Mouse (Mus musculus) limb, embryonic 14.5 days (tissue): ENCODE measurements around the gene Wfdc15a. TPM values are rescaled to one million over a fixed set of nuclear protein-coding genes. Genes with fewer than 3 reads are reported as not detected.

Source experiments
- ATAC-seq: fragments of 200-750 bp; cut with Nextera tagmentation; 2 replicates; pipeline ENCODE4 v1.8.0; 2017; ENCODE audit warnings: low read depth, moderate number of reproducible peaks, moderate TSS enrichment; ENCODE audit not compliant: low FRiP score
- DNase-seq: peaks from one replicate; pipeline ENCODE4 v3.0.0-alpha.2; 2015; ENCODE audit warnings: low spot score
- H3K27ac ChIP-seq: fragments of 300-500 bp; sonication (generic); replicated peaks from 2 replicates; pipeline ENCODE4 v1.5.1; 2014; ENCODE audit warnings: low read depth, mild to moderate bottlenecking, low read length, moderate library complexity, mixed read lengths
- H3K27me3 ChIP-seq: fragments of 300-500 bp; sonication (generic); 2 replicates; pipeline ENCODE4 v1.6.1; 2014; ENCODE audit warnings: low read length, mixed read lengths; ENCODE audit not compliant: control insufficient read depth, insufficient read depth
- H3K36me3 ChIP-seq: fragments of 300-500 bp; sonication (generic); 2 replicates; pipeline ENCODE4 v1.6.1; 2014; ENCODE audit warnings: mild to moderate bottlenecking, low read length, moderate library complexity, mixed read lengths; ENCODE audit not compliant: control insufficient read depth, insufficient read depth
- H3K4me1 ChIP-seq: fragments of 300-500 bp; sonication (generic); 2 replicates; pipeline ENCODE4 v1.6.1; 2014; ENCODE audit warnings: antibody characterized with exemption, low read length, mixed read lengths; ENCODE audit not compliant: control insufficient read depth, insufficient read depth
- H3K4me2 ChIP-seq: fragments of 300-500 bp; sonication (generic); replicated peaks from 2 replicates; pipeline ENCODE4 v1.6.1; 2014; ENCODE audit warnings: low read depth, mild to moderate bottlenecking, low read length, moderate library complexity; ENCODE audit not compliant: severe bottlenecking
- H3K4me3 ChIP-seq: fragments of 300-500 bp; sonication (generic); replicated peaks from 2 replicates; pipeline ENCODE4 v1.5.1; 2014; ENCODE audit warnings: low read length
- H3K9ac ChIP-seq: fragments of 300-500 bp; sonication (generic); 2 replicates; pipeline ENCODE4 v1.6.1; 2014; ENCODE audit warnings: mild to moderate bottlenecking, low read depth, low read length, moderate library complexity; ENCODE audit not compliant: severe bottlenecking
- H3K9me3 ChIP-seq: fragments of 300-500 bp; sonication (generic); 2 replicates; pipeline ENCODE4 v1.6.1; 2016; ENCODE audit warnings: low read length; ENCODE audit not compliant: control insufficient read depth
- POLR2A ChIP-seq: fragments of 200-500 bp; IDR thresholded peaks from 2 replicates; pipeline ENCODE4 v1.8.0; 2012; ENCODE audit warnings: inconsistent platforms, mild to moderate bottlenecking, moderate library complexity, borderline replicate concordance; ENCODE audit not compliant: insufficient read depth, insufficient read length; ENCODE audit errors: extremely low read depth
- WGBS: fragments of 180-500 bp; shearing (Covaris S2); extraction: QIAGEN DNeasy Blood & Tissue Kit; methylation state at CpG from one replicate; pipeline ENCODE4 v1.1.7; 2014; 5-methylcytosine and 5-hydroxymethylcytosine counted together
- polyA plus RNA-seq, 2 experiments: library from polyadenylated mRNA; depleted of rRNA in 1 of 2; stranded (reverse) in 1 of 2; unstranded in 1 of 2; fragments of >200 nt; fragmentation: Nextera tagmentation in 1 of 2; extraction: Ambion mirVana in 1 of 2; gene quantifications; 2 replicates each; pipeline versions ENCODE4 v1.2.1 to v1.2.3; 2012 to 2014

Gene Wfdc15a
- polyA plus RNA-seq, 2 experiments = not detected

GRCm38 (mm10) chr2:164158838-164159237, 41.1 kb downstream of the Wfdc15a start:
- Histone ChIP-seq H3K27ac (no peak overlapping the region), H3K36me3 (peaks cover 5% of the 10 kb centered on the region; the same call in 1 of the 2 replicates), H3K9me3 (no peaks in the 10 kb centered on the region), H3K4me1 (no peaks in the 10 kb centered on the region; the same call in 1 of the 2 replicates), H3K4me3 (no peak overlapping the region), H3K4me2 (no peak overlapping the region), H3K27me3 (no peaks in the 10 kb centered on the region), H3K9ac (no peak overlapping the region)
- WGBS = 79% methylated on average over 2 of the region's 2 CpGs
- no peak for ATAC-seq
- no peak for TF ChIP-seq POLR2A
- no peak for DNase-seq

DNA sequence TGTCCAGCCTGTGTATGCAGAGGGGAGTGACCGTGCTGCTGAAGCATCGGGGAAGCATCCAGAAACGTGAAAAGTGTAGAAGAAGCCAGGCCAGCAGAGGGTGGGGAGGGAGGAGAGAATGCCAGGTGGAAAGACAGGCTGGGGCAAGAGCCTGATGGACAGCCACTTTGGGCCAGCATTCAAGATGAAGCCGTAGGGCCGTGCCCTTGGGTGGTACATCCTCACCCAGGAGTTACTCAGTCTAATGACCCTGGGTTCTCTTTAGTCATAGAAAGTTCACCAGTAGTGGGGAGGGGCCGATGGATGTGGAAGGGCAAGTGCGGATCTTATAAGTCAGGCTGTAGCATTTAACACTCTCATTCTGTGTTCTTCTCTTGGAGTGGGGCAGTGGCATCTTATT, 43.8 kb downstream of the Wfdc15a start:
- Histone ChIP-seq H3K9ac (no peak overlapping the region), H3K4me3 (no peak overlapping the region), H3K4me2 (no peak overlapping the region), H3K4me1 (peaks cover 7% of the 10 kb centered on the region), H3K27me3 (no peaks in the 10 kb centered on the region), H3K36me3 (peaks cover 21% of the 10 kb centered on the region), H3K9me3 (no peaks in the 10 kb centered on the region), H3K27ac (no peak overlapping the region)
- TF ChIP-seq POLR2A = no peak
- WGBS = 87% methylated on average over 7 of the region's 7 CpGs
- no peak for ATAC-seq
- DNase-seq = no peak

DNA sequence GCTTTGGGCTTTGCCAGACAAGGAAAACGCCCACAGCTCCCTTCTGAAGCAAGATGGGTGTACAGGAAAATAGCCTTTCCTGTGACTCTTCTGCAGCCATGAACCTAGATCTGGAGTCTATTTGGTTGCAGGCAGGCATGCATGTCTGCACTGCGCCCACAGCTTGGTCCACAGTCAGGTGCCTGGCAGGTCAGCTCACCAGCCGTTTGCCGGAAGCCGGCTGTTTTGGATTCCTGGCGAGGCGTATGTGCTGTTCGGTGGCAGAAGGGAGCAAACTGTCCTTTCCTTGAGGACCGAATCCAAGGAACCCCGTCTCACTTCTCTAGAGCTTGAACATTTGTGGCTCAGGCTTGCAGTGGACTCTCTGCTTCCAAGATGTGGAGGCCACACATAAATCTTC, 45.9 kb downstream of the Wfdc15a start:
- ATAC-seq (no peak), DNase-seq (no peak)
- Histone ChIP-seq H3K4me2 (no peak overlapping the region), H3K4me1 (peaks cover 24% of the 10 kb centered on the region), H3K9ac (no peak overlapping the region), H3K36me3 (peaks cover 21% of the 10 kb centered on the region), H3K4me3 (no peak overlapping the region), H3K9me3 (no peaks in the 10 kb centered on the region), H3K27me3 (no peaks in the 10 kb centered on the region), H3K27ac (no peak overlapping the region)
- TF ChIP-seq POLR2A = no peak
- WGBS = 88% methylated on average over 10 of the region's 10 CpGs

DNA sequence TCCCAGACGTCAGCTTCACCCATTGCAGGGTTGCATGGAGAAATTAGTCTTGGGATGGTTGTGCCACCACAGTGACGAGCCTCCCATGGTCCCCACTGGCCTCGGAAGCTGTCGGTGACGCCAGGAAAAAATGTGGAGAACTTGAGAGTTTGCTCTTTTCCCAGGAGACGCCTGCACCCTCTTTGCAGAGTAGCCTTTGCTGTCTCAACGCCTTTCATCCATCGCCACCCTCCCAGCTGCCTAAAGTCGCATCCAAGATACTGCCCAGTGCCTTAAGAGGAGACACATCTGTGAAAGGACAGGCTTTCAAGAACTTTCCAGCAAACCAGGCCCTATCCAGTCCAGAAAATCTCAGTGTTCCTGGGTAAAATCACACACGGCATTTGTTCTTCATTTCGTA, 47.6 kb downstream of the Wfdc15a start:
- H3K4me3 ChIP-seq = no peak overlapping the region
- peaks cover 31% of the 10 kb centered on the region for H3K4me1 ChIP-seq
- WGBS = 94% methylated on average over 11 of the region's 11 CpGs
- DNase-seq (no peak), ATAC-seq (no peak)
- peaks cover 21% of the 10 kb centered on the region for H3K36me3 ChIP-seq
- peak overlapping the region; percentile 14; the same call in 1 of the 2 replicates for H3K27ac ChIP-seq
- no peak for TF ChIP-seq POLR2A
- H3K9me3 ChIP-seq = no peaks in the 10 kb centered on the region
- no peak overlapping the region for H3K9ac ChIP-seq
- no peaks in the 10 kb centered on the region for H3K27me3 ChIP-seq
- H3K4me2 ChIP-seq = no peak overlapping the region

GRCm38 (mm10) chr2:164150086-164150760, 49.7 kb downstream of the Wfdc15a start:
- Histone ChIP-seq H3K4me1 (peaks cover 31% of the 10 kb centered on the region), H3K4me3 (no peak overlapping the region), H3K27ac (peak overlapping the region; percentile 79), H3K36me3 (peaks cover 21% of the 10 kb centered on the region), H3K9ac (peak overlapping the region; percentile 36; the same call in 1 of the 2 replicates), H3K27me3 (no peaks in the 10 kb centered on the region), H3K9me3 (no peaks in the 10 kb centered on the region), H3K4me2 (0 out of 2 replicates have a peak overlapping the region, but pooled peaks have one; percentile 21)
- peak; percentile 72 for DNase-seq
- 16% methylated on average over 14 of the region's 14 CpGs for WGBS
- no peak for TF ChIP-seq POLR2A
- peak; percentile 87 for ATAC-seq

Other genes with a start within 250 kb of the Wfdc15a start
- gene Ywhab, start 205.2 kb downstream of the Wfdc15a start, polyA plus RNA-seq (2012; rRNA removed) = 106 and 126 TPM in 2 replicates
- gene Ywhab, start 205.2 kb downstream of the Wfdc15a start, polyA plus RNA-seq (2014; fragmentation: Nextera tagmentation; extraction: Ambion mirVana) = 277 and 283 TPM in 2 replicates
- 2.2 and 3.4 TPM in 2 replicates for gene Pabpc1l, start 174.7 kb downstream of the Wfdc15a start, polyA plus RNA-seq (2012; rRNA removed)
- gene Pabpc1l, start 174.7 kb downstream of the Wfdc15a start, polyA plus RNA-seq (2014; fragmentation: Nextera tagmentation; extraction: Ambion mirVana) = 2.4 and 2.6 TPM in 2 replicates
- 16.1 and 16.8 TPM in 2 replicates for gene Stk4, start 129.8 kb downstream of the Wfdc15a start, polyA plus RNA-seq (2012; rRNA removed)
- gene Stk4, start 129.8 kb downstream of the Wfdc15a start, polyA plus RNA-seq (2014; fragmentation: Nextera tagmentation; extraction: Ambion mirVana) = 23.2 and 25.5 TPM in 2 replicates
- gene Tomm34, start 129.0 kb downstream of the Wfdc15a start, polyA plus RNA-seq (2012; rRNA removed) = 39.1 and 42.9 TPM in 2 replicates
- gene Tomm34, start 129.0 kb downstream of the Wfdc15a start, polyA plus RNA-seq (2014; fragmentation: Nextera tagmentation; extraction: Ambion mirVana) = 50.1 and 53.5 TPM in 2 replicates
- gene Kcns1, start 29.0 kb downstream of the Wfdc15a start, polyA plus RNA-seq (2012; rRNA removed) = 6.8 and 11.2 TPM in 2 replicates
- gene Kcns1, start 29.0 kb downstream of the Wfdc15a start, polyA plus RNA-seq (2014; fragmentation: Nextera tagmentation; extraction: Ambion mirVana) = 2.7 and 3.2 TPM in 2 replicates
- gene Wfdc5, start 17.4 kb downstream of the Wfdc15a start, polyA plus RNA-seq (2012; rRNA removed) = 0.08 TPM in 1 of 2 replicates, not detected in the other
- 0.33 and 0.77 TPM in 2 replicates for gene Wfdc5, start 17.4 kb downstream of the Wfdc15a start, polyA plus RNA-seq (2014; fragmentation: Nextera tagmentation; extraction: Ambion mirVana)
- 0.30 and 0.32 TPM in 2 replicates for gene Wfdc12, start 9.5 kb downstream of the Wfdc15a start, polyA plus RNA-seq (2012; rRNA removed)
- not detected in 2 replicates for gene Wfdc12, start 9.5 kb downstream of the Wfdc15a start, polyA plus RNA-seq (2014; fragmentation: Nextera tagmentation; extraction: Ambion mirVana)
- gene Wfdc15b, start 21.5 kb upstream of the Wfdc15a start, polyA plus RNA-seq (2012; rRNA removed) = not detected in 2 replicates
- gene Wfdc15b, start 21.5 kb upstream of the Wfdc15a start, polyA plus RNA-seq (2014; fragmentation: Nextera tagmentation; extraction: Ambion mirVana) = not detected in 2 replicates
- not detected in 2 replicates for gene Svs2, start 38.3 kb upstream of the Wfdc15a start, polyA plus RNA-seq (2012; rRNA removed)
- gene Svs2, start 38.3 kb upstream of the Wfdc15a start, polyA plus RNA-seq (2014; fragmentation: Nextera tagmentation; extraction: Ambion mirVana) = not detected in 2 replicates
- gene Svs3b, start 56.5 kb upstream of the Wfdc15a start, polyA plus RNA-seq (2012; rRNA removed) = not detected in 2 replicates
- gene Svs3b, start 56.5 kb upstream of the Wfdc15a start, polyA plus RNA-seq (2014; fragmentation: Nextera tagmentation; extraction: Ambion mirVana) = not detected in 2 replicates
- gene Svs4, start 78.3 kb upstream of the Wfdc15a start, polyA plus RNA-seq (2012; rRNA removed) = not detected in 2 replicates
- gene Svs4, start 78.3 kb upstream of the Wfdc15a start, polyA plus RNA-seq (2014; fragmentation: Nextera tagmentation; extraction: Ambion mirVana) = not detected in 2 replicates
- not detected in 2 replicates for gene Svs3a, start 89.1 kb upstream of the Wfdc15a start, polyA plus RNA-seq (2012; rRNA removed)
- not detected in 2 replicates for gene Svs3a, start 89.1 kb upstream of the Wfdc15a start, polyA plus RNA-seq (2014; fragmentation: Nextera tagmentation; extraction: Ambion mirVana)
- not detected in 2 replicates for gene Svs6, start 116.6 kb upstream of the Wfdc15a start, polyA plus RNA-seq (2012; rRNA removed)
- not detected in 2 replicates for gene Svs6, start 116.6 kb upstream of the Wfdc15a start, polyA plus RNA-seq (2014; fragmentation: Nextera tagmentation; extraction: Ambion mirVana)
- gene Svs5, start 132.6 kb upstream of the Wfdc15a start, polyA plus RNA-seq (2012; rRNA removed) = not detected in 2 replicates
- gene Svs5, start 132.6 kb upstream of the Wfdc15a start, polyA plus RNA-seq (2014; fragmentation: Nextera tagmentation; extraction: Ambion mirVana) = not detected in 2 replicates
- 3.9 and 5.1 TPM in 2 replicates for gene Slpi, start 189.0 kb upstream of the Wfdc15a start, polyA plus RNA-seq (2012; rRNA removed)
- gene Slpi, start 189.0 kb upstream of the Wfdc15a start, polyA plus RNA-seq (2014; fragmentation: Nextera tagmentation; extraction: Ambion mirVana) = 1.1 and 2.1 TPM in 2 replicates
- gene Rbpjl, start 203.0 kb upstream of the Wfdc15a start, polyA plus RNA-seq (2012; rRNA removed) = 2.7 and 3.9 TPM in 2 replicates
- gene Rbpjl, start 203.0 kb upstream of the Wfdc15a start, polyA plus RNA-seq (2014; fragmentation: Nextera tagmentation; extraction: Ambion mirVana) = 0.45 and 0.76 TPM in 2 replicates
- gene Matn4, start 205.0 kb upstream of the Wfdc15a start, polyA plus RNA-seq (2012; rRNA removed) = 362 and 495 TPM in 2 replicates
- 30.2 and 39.9 TPM in 2 replicates for gene Matn4, start 205.0 kb upstream of the Wfdc15a start, polyA plus RNA-seq (2014; fragmentation: Nextera tagmentation; extraction: Ambion mirVana)
- 27.4 and 29.7 TPM in 2 replicates for gene Sdc4, start 243.8 kb upstream of the Wfdc15a start, polyA plus RNA-seq (2012; rRNA removed)
- gene Sdc4, start 243.8 kb upstream of the Wfdc15a start, polyA plus RNA-seq (2014; fragmentation: Nextera tagmentation; extraction: Ambion mirVana) = 65.9 and 68.2 TPM in 2 replicates